ENCODE assay signal across 17 mouse cellular contexts in the genomic region with DNA sequence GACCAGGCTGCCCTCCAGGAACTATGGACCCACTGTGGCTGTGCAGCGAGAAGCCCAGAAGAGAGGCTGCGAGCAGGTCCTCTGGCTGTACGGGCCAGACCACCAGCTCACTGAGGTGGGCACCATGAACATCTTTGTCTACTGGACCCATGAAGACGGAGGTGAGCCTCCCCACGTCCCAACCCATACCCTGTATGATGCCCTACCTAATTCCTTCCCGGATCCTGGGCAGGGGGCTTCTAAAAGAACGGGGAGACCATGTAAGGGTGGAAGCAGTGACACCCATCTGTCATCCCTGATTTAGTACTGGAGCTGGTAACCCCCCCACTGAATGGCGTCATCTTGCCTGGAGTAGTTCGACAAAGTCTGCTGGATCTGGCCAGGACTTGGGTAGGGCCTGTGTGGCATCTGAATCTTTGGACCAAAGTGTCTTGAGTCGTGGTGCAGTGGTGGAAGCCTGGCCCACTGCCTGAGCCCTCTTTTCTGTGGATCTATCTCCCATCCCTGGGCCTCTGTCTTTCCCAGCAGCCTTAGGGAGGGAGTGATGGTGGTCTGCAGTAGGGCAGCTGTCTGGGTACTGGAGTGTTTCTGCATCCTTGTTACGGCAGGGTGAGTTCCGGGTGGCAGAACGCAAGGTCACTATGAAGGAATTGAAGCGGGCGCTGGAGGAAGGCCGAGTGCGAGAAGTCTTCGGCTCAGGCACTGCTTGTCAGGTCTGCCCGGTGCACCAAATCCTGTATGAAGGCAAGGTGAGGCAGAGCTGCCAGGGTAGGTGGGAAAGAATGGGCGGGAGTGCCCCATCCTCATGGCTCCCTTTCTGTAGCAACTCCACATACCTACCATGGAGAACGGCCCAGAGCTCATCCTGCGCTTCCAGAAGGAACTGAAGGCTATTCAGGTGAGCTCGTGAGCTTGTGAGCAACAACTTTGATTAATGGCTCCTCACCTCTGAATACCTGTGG. TPM values are rescaled to one million over a fixed set of nuclear protein-coding genes. Genes with fewer than 3 reads are reported as not detected.
"Had no signal": no experiment of that assay in that cellular context is flagged by ENCODE, and none has a peak within 500 bp of the region (broad histone marks: within the 10 kb centered on the region; RNA-seq: fewer than 3 reads in every experiment).

No protein-coding gene starts in this region.

- H3K9me3 ChIP-seq: limb, embryonic 10.5 days; lung, embryonic 15.5 days; megakaryocyte, embryonic 14.5 days; neural tube, embryonic 13.5 days had no signal

- H3K27ac ChIP-seq: lung, embryonic 15.5 days; macrophage had no signal

- DNase-seq: kidney, adult 8-10 months; lung, postnatal 14 days; right cerebral cortex, postnatal 14 days; thymus, postnatal 36 days had no signal

- H3K27me3 ChIP-seq: lung, embryonic 15.5 days; megakaryocyte, embryonic 14.5 days; neural tube, embryonic 13.5 days had no signal

- H3K9ac ChIP-seq: lung, embryonic 15.5 days had no signal

RNA-seq across cellular contexts. Expression of a gene that starts 27.4 kb away (rescaled TPM):
- total RNA-seq: layer of hippocampus, postnatal 25 days; left cerebral cortex, adult 2 months; left cerebral cortex, postnatal 14 days; monocyte, adult 5-6 weeks had no signal
- polyA plus RNA-seq: intestine, postnatal 0 days; kidney, embryonic 16.5 days; limb, embryonic 10.5 days; liver, embryonic 16.5 days; macrophage; neural tube, embryonic 13.5 days had no signal

RNA-seq across cellular contexts. Expression of a gene that starts 29.2 kb away (rescaled TPM):
- total RNA-seq: layer of hippocampus, postnatal 25 days; left cerebral cortex, adult 2 months; left cerebral cortex, postnatal 14 days; monocyte, adult 5-6 weeks had no signal
- polyA plus RNA-seq: limb, embryonic 10.5 days; liver, embryonic 11.5 days; liver, embryonic 16.5 days; macrophage; neural tube, embryonic 13.5 days had no signal

RNA-seq across cellular contexts. Expression of a gene that starts 33.2 kb away (rescaled TPM):
- total RNA-seq: left cerebral cortex, postnatal 14 days; monocyte, adult 5-6 weeks had no signal

RNA-seq across cellular contexts. Expression of a gene that starts 33.7 kb away (rescaled TPM):
- total RNA-seq: layer of hippocampus, postnatal 25 days; monocyte, adult 5-6 weeks had no signal
- polyA plus RNA-seq: limb, embryonic 10.5 days; macrophage had no signal
